Mouse (Mus musculus) ES-E14 (cell line): Measurements from ENCODE around the gene Btbd3. TPM values are rescaled to one million over a fixed set of nuclear protein-coding genes. Genes with fewer than 3 reads are reported as not detected.

Experiments used
- DNase-seq: peaks from one replicate; pipeline ENCODE4 v3.0.0-alpha.2; 2013; ENCODE audit warnings: low read depth, low spot score
- H3K27ac ChIP-seq: 2 replicates; pipeline ENCODE4 v1.5.1; 2012; ENCODE audit warnings: low read depth, mild to moderate bottlenecking, low read length, moderate library complexity, mixed read lengths; ENCODE audit not compliant: poor library complexity, insufficient read depth, severe bottlenecking
- H3K36me3 ChIP-seq: 2 replicates; pipeline ENCODE4 v1.6.1; 2012; ENCODE audit warnings: mild to moderate bottlenecking, low read length, moderate library complexity, mixed read lengths; ENCODE audit not compliant: control insufficient read depth, poor library complexity, insufficient read depth, severe bottlenecking
- H3K4me1 ChIP-seq, 2 experiments: fragments of 150-350 bp in 1 of 2; sonication (generic) in 1 of 2; 2 replicates each; pipeline ENCODE4 v1.6.1; 2012; ENCODE audit warnings: low read length in 2 of 2, mild to moderate bottlenecking in 1 of 2, mixed read lengths in 1 of 2; ENCODE audit not compliant: control insufficient read depth in 2 of 2, insufficient read depth in 2 of 2, poor library complexity in 1 of 2
- H3K4me3 ChIP-seq, 2 experiments: fragments of 150-350 bp in 1 of 2; sonication (generic) in 1 of 2; 2 replicates each; pipeline ENCODE4 v1.5.1; 2012; ENCODE audit warnings: low read length in 2 of 2, low read depth in 1 of 2, mild to moderate bottlenecking in 1 of 2, mixed read lengths in 1 of 2; ENCODE audit not compliant: insufficient read depth in 1 of 2, poor library complexity in 1 of 2, severe bottlenecking in 1 of 2
- H3K9ac ChIP-seq: 2 replicates; pipeline ENCODE4 v1.6.1; 2012; ENCODE audit warnings: low read depth, mild to moderate bottlenecking, low read length, mixed read lengths; ENCODE audit not compliant: poor library complexity, insufficient read depth, severe bottlenecking
- H3K9me3 ChIP-seq: fragments of 150-350 bp; sonication (generic); 2 replicates; pipeline ENCODE4 v1.6.1; 2012; ENCODE audit warnings: low read depth, mild to moderate bottlenecking, low read length; ENCODE audit not compliant: control insufficient read depth, insufficient read depth
- CHD2 ChIP-seq: IDR thresholded peaks from 2 replicates; pipeline ENCODE4 v1.6.1; 2014; ENCODE audit warnings: mild to moderate bottlenecking, low read depth, low read length, inconsistent platforms
- HCFC1 ChIP-seq: IDR thresholded peaks from 2 replicates; pipeline ENCODE4 v1.6.1; 2012; ENCODE audit warnings: low read length, inconsistent platforms, borderline replicate concordance; ENCODE audit not compliant: insufficient read depth
- MAFK ChIP-seq: IDR thresholded peaks from 2 replicates; pipeline ENCODE4 v1.6.1; 2014; ENCODE audit warnings: mild to moderate bottlenecking, low read depth, low read length, inconsistent platforms; ENCODE audit not compliant: insufficient read depth
- ZC3H11A ChIP-seq: IDR thresholded peaks from 2 replicates; pipeline ENCODE4 v1.6.1; 2012; ENCODE audit warnings: low read depth, mild to moderate bottlenecking, inconsistent platforms, low read length, borderline replicate concordance
- ZNF384 ChIP-seq: IDR thresholded peaks from 2 replicates; pipeline ENCODE4 v1.6.1; 2012; ENCODE audit warnings: low read depth, low read length, inconsistent platforms
- in situ Hi-C, 2 experiments: fragments of 600-800 bp; cut with MboI; formaldehyde crosslinking; loops; one replicate each; pipeline ENCODE4 v1.15.1; 2025; ENCODE audit warnings: low sequenced_read_pairs in 2 of 2, inconsistent platforms in 1 of 2; ENCODE audit not compliant: unreplicated experiment in 2 of 2
- total RNA-seq: library from RNA; depleted of rRNA; stranded (reverse); fragments of 300-350 nt; gene quantifications from 2 replicates; pipeline ENCODE4 v1.2.3, GENCODE M21; 2012

Btbd3 gene
- total RNA-seq, 1 experiment = 10.2 TPM

DNA sequence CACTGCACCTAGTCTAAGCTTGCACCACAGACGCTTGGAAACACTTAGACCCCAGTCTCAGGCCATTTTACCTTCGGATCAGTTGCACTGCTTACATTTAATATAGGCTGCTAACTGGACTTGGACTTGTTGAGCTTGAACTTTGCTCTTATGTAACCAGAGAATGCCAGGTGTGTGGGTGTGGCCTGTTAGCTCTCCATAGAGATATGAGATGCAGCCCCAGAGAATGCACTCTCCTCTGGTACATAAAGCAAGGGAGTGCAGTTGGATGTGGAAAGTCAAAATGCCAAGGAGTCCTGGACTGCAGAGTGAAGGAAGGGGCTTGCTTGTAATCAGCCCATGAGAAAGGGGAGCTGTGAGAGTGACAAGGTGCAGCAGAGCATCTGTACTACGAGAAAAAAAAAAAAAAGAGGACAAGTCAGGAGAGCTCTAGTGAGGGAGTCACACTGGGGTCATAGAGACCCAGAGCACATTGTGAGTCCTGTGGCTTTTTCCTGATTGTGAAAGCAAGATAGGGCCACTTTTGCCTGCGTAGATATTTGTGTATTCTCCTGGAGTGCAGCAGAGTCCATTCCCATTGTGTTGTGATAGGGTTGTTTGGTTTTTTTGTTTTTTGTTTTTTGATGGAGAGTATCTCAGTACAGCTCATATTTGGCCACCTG, 11.6 kb downstream of the Btbd3 start:
- TF ChIP-seq CHD2 = no peak
- TF ChIP-seq ZNF384 = no peak
- no peak for TF ChIP-seq ZC3H11A
- no peak for TF ChIP-seq MAFK
- no peak for TF ChIP-seq HCFC1
- in situ Hi-C loops = no loop called here

DNA sequence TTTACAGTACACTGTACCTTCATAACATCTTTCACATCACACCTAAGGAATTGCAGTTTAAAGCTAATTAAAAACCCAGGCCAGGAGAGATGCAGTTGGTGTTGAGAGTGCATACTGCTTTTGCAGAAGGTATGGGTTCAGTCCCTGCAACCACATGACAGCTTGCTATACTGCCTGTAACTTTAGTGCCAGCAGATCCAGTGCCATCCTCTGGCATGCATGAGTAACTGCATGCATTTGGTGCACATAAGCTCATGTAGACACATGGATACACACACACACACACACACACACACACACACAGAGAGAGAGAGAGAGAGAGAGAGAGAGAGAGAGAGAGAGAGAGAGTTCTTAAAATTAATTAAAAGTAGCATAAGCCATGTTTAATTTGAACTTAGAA, 13.0 kb downstream of the Btbd3 start:
- in situ Hi-C loops = no loop called here

More for the DNA sequence above, 11.6 kb downstream of the Btbd3 start:
- H3K9me3 ChIP-seq = no peaks in the 10 kb centered on the region
- no peak overlapping the region for H3K27ac ChIP-seq
- no peak overlapping the region for H3K4me3 ChIP-seq
- H3K36me3 ChIP-seq = no peaks in the 10 kb centered on the region
- DNase-seq = no peak
- peaks cover 13 to 22% of the 10 kb centered on the region in 2 experiments; a peak in 3 of 4 replicates for H3K4me1 ChIP-seq
- H3K9ac ChIP-seq = no peak overlapping the region

DNA sequence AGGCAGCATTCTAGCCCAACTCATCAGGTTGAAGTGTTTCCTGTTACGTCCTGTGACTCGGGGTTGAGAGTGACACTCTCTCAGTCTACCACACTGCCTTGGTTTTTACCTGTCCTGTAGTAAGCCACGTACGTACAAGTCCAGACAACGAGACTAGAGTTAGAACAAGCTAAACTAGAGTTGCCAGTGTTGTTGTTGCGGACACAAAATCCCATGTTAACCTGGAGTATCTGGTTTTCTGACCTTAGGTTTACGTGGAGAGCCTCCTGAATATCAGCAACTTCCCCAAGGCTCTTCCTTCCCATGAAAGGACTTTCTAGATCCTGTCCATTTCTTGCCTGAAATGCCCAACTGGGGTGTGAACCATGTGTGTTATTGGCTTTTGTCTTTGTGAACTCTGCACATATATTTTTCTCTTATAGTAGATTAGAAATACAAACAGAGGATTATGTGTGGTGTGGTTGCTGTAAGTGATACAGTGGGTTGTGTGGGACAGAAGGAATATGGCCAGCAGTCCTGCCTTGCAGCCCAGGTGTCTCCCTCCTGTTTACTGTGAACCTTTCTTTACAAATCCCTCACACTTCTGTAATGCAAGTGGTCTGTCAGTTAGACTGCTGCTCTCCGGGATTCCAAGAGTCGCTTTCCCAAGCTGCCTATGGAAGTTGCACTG, 17.2 kb downstream of the Btbd3 start:
- H3K36me3 ChIP-seq = no peaks in the 10 kb centered on the region
- no peak overlapping the region for H3K4me3 ChIP-seq
- no peak for DNase-seq
- in situ Hi-C loops = no loop called here
- H3K9ac ChIP-seq = no peak overlapping the region
- no peak overlapping the region for H3K27ac ChIP-seq
- H3K9me3 ChIP-seq = no peaks in the 10 kb centered on the region
- H3K4me1 ChIP-seq = peaks cover 0 to 3% of the 10 kb centered on the region in 2 experiments; a peak in 1 of 4 replicates
- TF ChIP-seq CHD2 (no peak), ZNF384 (no peak), ZC3H11A (no peak), MAFK (no peak), HCFC1 (no peak)

More for the DNA sequence above, 13.0 kb downstream of the Btbd3 start:
- peaks cover 13 to 21% of the 10 kb centered on the region in 2 experiments; a peak in 3 of 4 replicates for H3K4me1 ChIP-seq
- TF ChIP-seq CHD2 = no peak
- TF ChIP-seq MAFK = no peak
- no peak for TF ChIP-seq ZNF384
- TF ChIP-seq HCFC1 = no peak
- no peak for TF ChIP-seq ZC3H11A
- no peak overlapping the region for H3K4me3 ChIP-seq
- no peak for DNase-seq
- no peak overlapping the region for H3K9ac ChIP-seq
- no peaks in the 10 kb centered on the region for H3K9me3 ChIP-seq
- H3K27ac ChIP-seq = no peak overlapping the region
- no peaks in the 10 kb centered on the region for H3K36me3 ChIP-seq

DNA sequence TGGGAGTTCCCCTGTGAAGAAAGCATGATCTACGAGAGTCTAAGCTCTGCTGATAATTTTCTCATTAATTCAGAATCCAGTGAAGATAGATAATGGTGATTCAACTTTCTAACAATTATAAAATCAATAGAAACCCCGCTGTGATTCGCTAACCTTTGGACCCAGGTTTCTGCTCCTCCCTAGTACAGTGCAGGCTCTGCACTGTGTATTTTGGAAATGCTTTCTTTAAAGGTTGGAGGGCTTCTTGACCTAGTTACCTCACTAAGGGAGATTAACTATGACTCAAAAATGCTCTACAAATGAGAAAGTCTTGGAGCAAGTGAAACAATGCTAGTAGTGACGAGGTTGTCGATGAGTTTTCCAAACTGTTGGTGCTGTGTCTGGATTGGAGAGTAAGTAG, 17.7 kb downstream of the Btbd3 start:
- peaks cover 0 to 4% of the 10 kb centered on the region in 2 experiments; a peak in 2 of 4 replicates for H3K4me1 ChIP-seq
- no peak overlapping the region for H3K4me3 ChIP-seq
- H3K27ac ChIP-seq = no peak overlapping the region
- no peaks in the 10 kb centered on the region for H3K36me3 ChIP-seq
- DNase-seq = no peak
- H3K9me3 ChIP-seq = no peaks in the 10 kb centered on the region
- in situ Hi-C loops = no loop called here
- no peak overlapping the region for H3K9ac ChIP-seq
- TF ChIP-seq CHD2 (no peak), ZC3H11A (no peak), HCFC1 (no peak), MAFK (no peak), ZNF384 (no peak)
